Mouse (Mus musculus) Patski (cell line): ENCODE results near the gene Kcnk4. TPM values are rescaled to one million over a fixed set of nuclear protein-coding genes. Genes with fewer than 3 reads are reported as not detected.

ENCODE experiments used
- ATAC-seq: fragments of 100-300 bp; one replicate; pipeline ENCODE4 v1.8.0; 2021
- CTCF ChIA-PET: fragments of 350-600 bp; sonication (Branson Sonifier 250); formaldehyde crosslinking; loops from one replicate; lab custom pipeline; 2022; ENCODE audit warnings: inconsistent platforms; lab: Charles Lee
- POLR2A ChIA-PET: fragments of 350-600 bp; sonication (Branson Sonifier 250); formaldehyde crosslinking; loops from one replicate; lab custom pipeline; 2022; ENCODE audit warnings: antibody characterized with exemption, inconsistent platforms; lab: Charles Lee
- DNase-seq: peaks from one replicate; pipeline ENCODE4 v3.0.0-alpha.2; 2011; ENCODE audit warnings: low read depth, low spot score
- H3K27me3 ChIP-seq: fragments of 371-371 bp; one replicate; pipeline ENCODE4 v1.5.1; 2021
- CTCF ChIP-seq: fragments of 100-300 bp; IDR thresholded peaks from one replicate; pipeline ENCODE4 v1.5.1; 2021
- in situ Hi-C: fragments of 300-500 bp; cut with MboI; formaldehyde crosslinking; loops from 3 replicates; pipeline ENCODE4 v1.11.1; 2018; ENCODE audit warnings: low pct_unique_long_range_greater_than_20kb, mixed read lengths
- polyA plus RNA-seq: library from polyadenylated mRNA; unstranded; gene quantifications from one replicate; pipeline ENCODE4 v1.2.3, GENCODE M21; 2021

Gene Kcnk4
- polyA plus RNA-seq, 1 experiment from 2014 or later: 7.6 TPM

GRCm38 (mm10) chr19:6926559-6927255, 7.6 kb downstream of the Kcnk4 start:
- POLR2A ChIA-PET: no interaction called here
- in situ Hi-C loops: no loop called here
- no peak for TF ChIP-seq CTCF
- no peak for ATAC-seq
- DNase-seq: no peak
- H3K27me3 ChIP-seq: no peaks in the 10 kb centered on the region
- CTCF ChIA-PET: no interaction called here

- DNase-seq: no peak
- no peak for ATAC-seq
- CTCF ChIA-PET: interaction anchor here (1.4 to 4.7 kb wide), 2 partner anchors 52 to 98 kb away, joined by 3 to 36 read pairs; partner anchors contain the start of genes Fkbp2 and Plcb3
- TF ChIP-seq CTCF: no peak
- POLR2A ChIA-PET: interaction anchor here (1.0 kb wide), 1 partner anchor 50 kb away, joined by 4 read pairs; the partner anchor contains the start of gene Plcb3
- no peaks in the 10 kb centered on the region for H3K27me3 ChIP-seq
- in situ Hi-C loops: no loop called here
These were observed 8.5 kb downstream of the Kcnk4 start for GRCm38 (mm10) chr19:6925611-6926329.

- TF ChIP-seq CTCF: no peak
- no peak for ATAC-seq
- POLR2A ChIA-PET: interaction anchor here (1.0 to 3.7 kb wide), 3 partner anchors 16 to 51 kb away, joined by 4 to 24 read pairs (median 7); partner anchors contain the start of genes Bad, Gpr137 and Plcb3
- no peaks in the 10 kb centered on the region for H3K27me3 ChIP-seq
- no peak for DNase-seq
- CTCF ChIA-PET: interaction anchor here (1.2 to 4.7 kb wide), 5 partner anchors 18 to 98 kb away, joined by 3 to 36 read pairs (median 3); partner anchors contain the start of genes Fkbp2 and Plcb3
- in situ Hi-C loops: no loop called here
These were observed 9.1 kb downstream of the Kcnk4 start, which contains the start of gene Catsperz for GRCm38 (mm10) chr19:6925307-6925573. TSS of gene Catsperz (minus strand) at chr19:6925380.

- no peaks in the 10 kb centered on the region for H3K27me3 ChIP-seq
- POLR2A ChIA-PET: interaction anchor here (1.0 to 3.7 kb wide), 3 partner anchors 17 to 51 kb away, joined by 4 to 24 read pairs (median 7); partner anchors contain the start of genes Bad, Gpr137 and Plcb3
- ATAC-seq: no peak
- no peak for TF ChIP-seq CTCF
- in situ Hi-C loops: loop anchor here (5.0 kb wide), 1 partner anchor 53 kb away; the partner anchor contains the start of gene Plcb3
- DNase-seq: no peak
- CTCF ChIA-PET: interaction anchor here (0.7 to 4.7 kb wide), 9 partner anchors 9 to 99 kb away, joined by 3 to 36 read pairs (median 3); partner anchors contain the start of genes Bad, Fkbp2 and Plcb3
These were observed 9.6 kb downstream of the Kcnk4 start for GRCm38 (mm10) chr19:6924461-6925306.

- no peak for TF ChIP-seq CTCF
- DNase-seq (no peak), ATAC-seq (no peak)
- in situ Hi-C loops: loop anchor here (5.0 kb wide), 1 partner anchor 54 kb away; the partner anchor contains the start of gene Plcb3
- H3K27me3 ChIP-seq: no peaks in the 10 kb centered on the region
- ChIA-PET POLR2A (interaction anchor here (0.6 to 3.7 kb wide), 8 partner anchors 9 to 83 kb away, joined by 3 to 24 read pairs (median 4); partner anchors contain the start of genes Bad and Gpr137), CTCF (interaction anchor here (1.0 to 4.7 kb wide), 7 partner anchors 17 to 97 kb away, joined by 3 to 36 read pairs (median 5); partner anchors contain the start of genes Bad, Fkbp2 and Plcb3)
These were observed 11.2 kb downstream of the Kcnk4 start for GRCm38 (mm10) chr19:6922901-6923735.

GRCm38 (mm10) chr19:6921647-6922567, 12.4 kb downstream of the Kcnk4 start, which contains the start of gene Esrra:
TSS of gene Esrra (minus strand) at chr19:6921813.
- CTCF ChIA-PET: interaction anchor here (0.7 to 4.7 kb wide), 6 partner anchors 18 to 98 kb away, joined by 3 to 36 read pairs (median 5); partner anchors contain the start of genes Fkbp2 and Plcb3
- ATAC-seq: peak; percentile 86
- in situ Hi-C loops: loop anchor here (5.0 kb wide), 1 partner anchor 55 kb away; the partner anchor contains the start of gene Plcb3
- no peaks in the 10 kb centered on the region for H3K27me3 ChIP-seq
- DNase-seq: peak; percentile 98
- POLR2A ChIA-PET: interaction anchor here (0.6 to 3.7 kb wide), 9 partner anchors 10 to 82 kb away, joined by 3 to 24 read pairs (median 4); partner anchors contain the start of genes Bad, Gpr137, Kcnk4 and Prdx5
- no peak for TF ChIP-seq CTCF

GRCm38 (mm10) chr19:6920741-6921636, 13.3 kb downstream of the Kcnk4 start:
- no peaks in the 10 kb centered on the region for H3K27me3 ChIP-seq
- ChIA-PET POLR2A (interaction anchor here (0.6 to 3.1 kb wide), 8 partner anchors 10 to 41 kb away, joined by 3 to 17 read pairs (median 4); partner anchors contain the start of genes Bad, Gpr137, Kcnk4 and Prdx5), CTCF (interaction anchor here (1.1 to 4.7 kb wide), 3 partner anchors 57 to 99 kb away, joined by 4 to 36 read pairs (median 5); partner anchors contain the start of genes Fkbp2 and Plcb3)
- DNase-seq (no peak), ATAC-seq (peak; percentile 1)
- in situ Hi-C loops: loop anchor here (5.0 kb wide), 1 partner anchor 56 kb away; the partner anchor contains the start of gene Plcb3
- no peak for TF ChIP-seq CTCF
